In genomic region chrX:99015705-99016104, GRCm38 (mm10) we compare ENCODE assay signal across 33 mouse cellular contexts.
"Had no signal": no experiment of that assay in that cellular context is flagged by ENCODE, and none has a peak within 500 bp of the region (broad histone marks: within the 10 kb centered on the region; RNA-seq: fewer than 3 reads in every experiment).

No protein-coding gene starts in this region.

- H3K4me2 ChIP-seq: heart, embryonic 11.5 days; heart, embryonic 12.5 days; heart, embryonic 13.5 days; heart, embryonic 15.5 days; hindbrain, embryonic 12.5 days; hindbrain, embryonic 13.5 days; hindbrain, embryonic 14.5 days; hindbrain, embryonic 15.5 days; kidney, embryonic 15.5 days had no signal

- ATAC-seq: hindbrain, embryonic 16.5 days; hindbrain, postnatal 0 days; inflammation-experienced regulatory T-cells, adult 6 months; intestine, postnatal 0 days had no signal

- H3K4me3 ChIP-seq: heart, embryonic 12.5 days; heart, embryonic 13.5 days; heart, embryonic 15.5 days; hindbrain, embryonic 10.5 days; hindbrain, embryonic 12.5 days; hindbrain, embryonic 13.5 days; hindbrain, embryonic 15.5 days; kidney, embryonic 15.5 days; layer of hippocampus, adult 2 months; left cerebral cortex, adult 2 months had no signal

- H3K9ac ChIP-seq: heart, embryonic 12.5 days; heart, embryonic 13.5 days; heart, embryonic 15.5 days; hindbrain, embryonic 12.5 days; hindbrain, embryonic 13.5 days; hindbrain, embryonic 14.5 days; hindbrain, embryonic 15.5 days; kidney, embryonic 15.5 days had no signal

- H3K9me3 ChIP-seq: heart, embryonic 12.5 days; heart, embryonic 13.5 days; heart, embryonic 15.5 days; hindbrain, embryonic 10.5 days; hindbrain, embryonic 12.5 days; hindbrain, embryonic 13.5 days; hindbrain, embryonic 15.5 days; kidney, embryonic 15.5 days had no signal

- H3K27ac ChIP-seq: heart, embryonic 13.5 days; heart, embryonic 15.5 days; hindbrain, embryonic 10.5 days; hindbrain, embryonic 12.5 days; hindbrain, embryonic 13.5 days; hindbrain, embryonic 14.5 days; hindbrain, embryonic 15.5 days; hindbrain, postnatal 0 days; kidney, embryonic 15.5 days; kidney, postnatal 0 days; layer of hippocampus, adult 2 months; left cerebral cortex, adult 2 months had no signal

- H3K4me1 ChIP-seq: hindbrain, embryonic 12.5 days; hindbrain, embryonic 13.5 days; hindbrain, embryonic 15.5 days; kidney, embryonic 15.5 days had no signal

- DNase-seq: heart, postnatal 10 days; heart, postnatal 14 days; heart, postnatal 36 days; heart, postnatal 4 days; kidney, adult 11 months; kidney, adult 18-20 months; kidney, adult 2 months; kidney, adult 8-10 months; kidney, adult 9 months; kidney, postnatal 10 days; kidney, postnatal 14 days; kidney, postnatal 25 days; kidney, postnatal 36 days; kidney, postnatal 4 days; layer of hippocampus, adult 9-11 months; layer of hippocampus, postnatal 36 days had no signal

- H3K36me3 ChIP-seq: heart, embryonic 12.5 days; heart, embryonic 13.5 days; heart, embryonic 15.5 days; hindbrain, embryonic 10.5 days; hindbrain, embryonic 12.5 days; hindbrain, embryonic 13.5 days; hindbrain, embryonic 15.5 days; kidney, embryonic 15.5 days had no signal
